Mouse (Mus musculus) kidney, postnatal 4 days (tissue): ENCODE measurements around the gene Magi1.

Source experiments
- DNase-seq, 2 experiments: peaks; one replicate each; pipeline ENCODE4 v3.0.0; 2021; ENCODE audit warnings: mixed read lengths in 2 of 2

The Magi1 gene

GRCm38 (mm10) chr6:93946612-93947011 lies 337.1 kb downstream of the Magi1 start:
- no peak for DNase-seq

GRCm38 (mm10) chr6:93936359-93936758 lies 347.4 kb downstream of the Magi1 start:
- DNase-seq: no peak

- peak in 1 of 2 experiments; percentile 9 for DNase-seq
Measured at GRCm38 (mm10) chr6:93935793-93936192, 347.9 kb downstream of the Magi1 start.

- DNase-seq: no peak
Measured at GRCm38 (mm10) chr6:93934700-93935099, 349.0 kb downstream of the Magi1 start.

GRCm38 (mm10) chr6:93924568-93924967 lies 359.1 kb downstream of the Magi1 start:
- no peak for DNase-seq

GRCm38 (mm10) chr6:93923972-93924371 lies 359.7 kb downstream of the Magi1 start:
- DNase-seq: no peak

GRCm38 (mm10) chr6:93923351-93923750 lies 360.4 kb downstream of the Magi1 start:
- DNase-seq: no peak

GRCm38 (mm10) chr6:93922931-93923330 lies 360.8 kb downstream of the Magi1 start:
- DNase-seq: no peak

GRCm38 (mm10) chr6:93913226-93913861 lies 370.4 kb downstream of the Magi1 start:
- peak in 1 of 2 experiments; percentile 28 for DNase-seq

GRCm38 (mm10) chr6:93912582-93913225 lies 371.0 kb downstream of the Magi1 start:
- DNase-seq: peak; percentile 51 to 69

- peak in 1 of 2 experiments; percentile 17 for DNase-seq
Measured at GRCm38 (mm10) chr6:93912003-93912581, 371.6 kb downstream of the Magi1 start.

GRCm38 (mm10) chr6:93911420-93911819 lies 372.3 kb downstream of the Magi1 start:
- DNase-seq: no peak

- DNase-seq: no peak
Measured at GRCm38 (mm10) chr6:93909976-93910375, 373.7 kb downstream of the Magi1 start.

- DNase-seq: no peak
Measured at GRCm38 (mm10) chr6:93904987-93905386, 378.7 kb downstream of the Magi1 start.

- DNase-seq: no peak
Measured at GRCm38 (mm10) chr6:93902239-93902638, 381.5 kb downstream of the Magi1 start.

- no peak for DNase-seq
Measured at GRCm38 (mm10) chr6:93901408-93901807, 382.3 kb downstream of the Magi1 start.

- DNase-seq: no peak
Measured at GRCm38 (mm10) chr6:93897512-93897911, 386.2 kb downstream of the Magi1 start.

- DNase-seq: no peak
Measured at GRCm38 (mm10) chr6:93895721-93896120, 388.0 kb downstream of the Magi1 start.

GRCm38 (mm10) chr6:93893956-93894355 lies 389.8 kb downstream of the Magi1 start:
- DNase-seq: no peak

- no peak for DNase-seq
Measured at GRCm38 (mm10) chr6:93892922-93893321, 390.8 kb downstream of the Magi1 start.

GRCm38 (mm10) chr6:93890011-93890410 lies 393.7 kb downstream of the Magi1 start:
- DNase-seq: no peak

- no peak for DNase-seq
Measured at GRCm38 (mm10) chr6:93877337-93877736, 406.4 kb downstream of the Magi1 start.

GRCm38 (mm10) chr6:93874936-93875335 lies 408.8 kb downstream of the Magi1 start:
- DNase-seq: no peak

GRCm38 (mm10) chr6:93874376-93874775 lies 409.3 kb downstream of the Magi1 start:
- no peak for DNase-seq
